Mouse (Mus musculus) hindbrain, postnatal 0 days (tissue): ENCODE data around the gene Bcl6. TPM values are rescaled to one million over a fixed set of nuclear protein-coding genes. Genes with fewer than 3 reads are reported as not detected.

Experiments
- ATAC-seq: fragments of 200-750 bp; cut with Nextera tagmentation; 2 replicates; pipeline ENCODE4 v1.8.0; 2017; ENCODE audit warnings: mild to moderate bottlenecking, moderate TSS enrichment, moderate library complexity
- DNase-seq: peaks from one replicate; pipeline ENCODE4 v3.0.0-alpha.2; 2015; ENCODE audit warnings: low spot score
- H3K27ac ChIP-seq: fragments of 300-500 bp; sonication (generic); 2 replicates; pipeline ENCODE4 v1.5.1; 2014; ENCODE audit warnings: mild to moderate bottlenecking
- H3K27me3 ChIP-seq: fragments of 300-500 bp; sonication (generic); 2 replicates; pipeline ENCODE4 v1.6.1; 2014; ENCODE audit warnings: low read length, mixed read lengths; ENCODE audit not compliant: insufficient read depth
- H3K36me3 ChIP-seq: fragments of 300-500 bp; sonication (generic); 2 replicates; pipeline ENCODE4 v1.6.1; 2014; ENCODE audit warnings: low read length, mixed read lengths; ENCODE audit not compliant: insufficient read depth
- H3K4me1 ChIP-seq: fragments of 300-500 bp; sonication (generic); 2 replicates; pipeline ENCODE4 v1.6.1; 2014; ENCODE audit warnings: antibody characterized with exemption, low read length, mixed read lengths; ENCODE audit not compliant: insufficient read depth
- H3K4me2 ChIP-seq: fragments of 300-500 bp; sonication (generic); 2 replicates; pipeline ENCODE4 v1.6.1; 2014; ENCODE audit warnings: low read depth, mild to moderate bottlenecking, low read length, moderate library complexity, mixed read lengths
- H3K4me3 ChIP-seq: fragments of 300-500 bp; sonication (generic); 2 replicates; pipeline ENCODE4 v1.5.1; 2014; ENCODE audit warnings: low read length
- H3K9ac ChIP-seq: fragments of 300-500 bp; sonication (generic); replicated peaks from 2 replicates; pipeline ENCODE4 v1.6.1; 2014; ENCODE audit warnings: mild to moderate bottlenecking, low read length, moderate library complexity, mixed read lengths
- H3K9me3 ChIP-seq: fragments of 300-500 bp; sonication (generic); 2 replicates; pipeline ENCODE4 v1.6.1; 2016; ENCODE audit warnings: low read length, mixed read lengths
- CTCF ChIP-seq: IDR thresholded peaks from 2 replicates; pipeline ENCODE4 v1.5.1; 2016; ENCODE audit warnings: antibody characterized with exemption, control low read depth, low read depth
- WGBS: fragments of 180-500 bp; shearing (Covaris S2); extraction: QIAGEN DNeasy Blood & Tissue Kit; methylation state at CpG from one replicate; pipeline ENCODE4 v1.1.7; 2014; 5-methylcytosine and 5-hydroxymethylcytosine counted together
- polyA plus RNA-seq: library from polyadenylated mRNA; unstranded; fragments of >200 nt; fragmentation: Nextera tagmentation; extraction: Ambion mirVana; gene quantifications from 2 replicates; pipeline ENCODE4 v1.2.1, GENCODE M21; 2015
- total RNA-seq: library from RNA; depleted of rRNA; stranded (reverse); fragments of >200 nt; gene quantifications from 2 replicates; pipeline ENCODE4 v1.2.3, GENCODE M21; 2014

Bcl6 gene
- total and polyA plus RNA-seq, 2 experiments from 2014 or later, result 0.34 to 4.6 TPM

- peak overlapping the region; percentile 77 for H3K4me2 ChIP-seq
- under 1% methylated on average over 33 of the region's 33 CpGs for WGBS
- peak overlapping the region; percentile 36 for H3K4me3 ChIP-seq
- TF ChIP-seq CTCF, result peak; percentile 61
- peaks cover 19% of the 10 kb centered on the region; the same call in 1 of the 2 replicates for H3K27me3 ChIP-seq
- H3K4me1 ChIP-seq, result 0 out of 2 replicates have a peak, but pooled peaks cover 4% of the 10 kb centered on the region
- ATAC-seq, result no peak; the same call in 1 of the 2 replicates
- peak overlapping the region; percentile 38 for H3K9ac ChIP-seq
- peak; percentile 88 for DNase-seq
- H3K36me3 ChIP-seq, result no peaks in the 10 kb centered on the region
- no peaks in the 10 kb centered on the region for H3K9me3 ChIP-seq
- H3K27ac ChIP-seq, result peak overlapping the region; percentile 71
Measured at GRCm38 (mm10) chr16:23982891-23983588, 5.6 kb downstream of the Bcl6 start.

DNA sequence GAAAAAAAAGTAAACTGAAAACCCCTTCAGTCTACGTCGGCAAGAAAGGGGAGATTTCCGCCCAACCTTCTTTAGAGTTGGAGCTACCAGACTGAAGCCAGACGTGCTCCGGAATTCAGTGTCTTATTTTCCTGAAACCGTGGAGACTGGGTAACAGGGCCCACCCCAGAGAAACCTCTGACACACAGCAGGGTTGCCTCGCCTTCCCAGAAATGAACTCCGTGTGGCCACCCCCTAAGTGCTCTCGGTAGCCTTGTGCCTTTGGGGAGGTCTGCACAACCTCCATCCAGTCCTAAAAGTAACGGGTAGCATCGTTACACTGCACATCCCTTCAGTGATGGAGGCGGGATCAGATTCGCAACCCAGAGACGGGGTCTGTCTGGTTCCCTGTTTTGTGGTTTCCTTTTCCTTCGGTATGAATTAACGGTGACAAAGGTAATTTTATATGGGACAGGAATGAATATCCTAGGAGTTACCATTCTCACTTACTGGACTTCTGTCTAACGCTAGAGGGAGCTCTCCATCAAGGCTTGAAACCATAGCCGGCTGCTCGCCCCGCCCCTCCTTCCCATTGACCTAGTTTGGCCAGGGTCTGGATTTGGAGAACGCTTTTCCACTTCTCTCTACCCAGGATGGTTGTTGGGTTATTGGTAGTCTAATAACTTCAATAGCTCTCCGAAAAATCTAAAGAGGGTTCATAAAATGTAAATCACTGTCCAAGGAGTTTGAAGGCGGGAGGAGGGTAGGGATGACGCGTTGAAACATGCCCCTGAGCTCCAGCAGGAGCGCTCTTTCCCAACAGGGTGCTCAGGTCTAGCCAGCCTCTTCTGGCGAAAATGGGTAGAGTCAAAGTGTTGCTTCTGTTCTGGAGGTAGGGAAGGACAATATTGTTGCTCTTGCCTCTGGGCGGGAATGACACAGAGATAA, 6.5 kb downstream of the Bcl6 start:
- Histone ChIP-seq H3K9me3 (no peaks in the 10 kb centered on the region), H3K4me1 (0 out of 2 replicates have a peak, but pooled peaks cover 4% of the 10 kb centered on the region)

DNA sequence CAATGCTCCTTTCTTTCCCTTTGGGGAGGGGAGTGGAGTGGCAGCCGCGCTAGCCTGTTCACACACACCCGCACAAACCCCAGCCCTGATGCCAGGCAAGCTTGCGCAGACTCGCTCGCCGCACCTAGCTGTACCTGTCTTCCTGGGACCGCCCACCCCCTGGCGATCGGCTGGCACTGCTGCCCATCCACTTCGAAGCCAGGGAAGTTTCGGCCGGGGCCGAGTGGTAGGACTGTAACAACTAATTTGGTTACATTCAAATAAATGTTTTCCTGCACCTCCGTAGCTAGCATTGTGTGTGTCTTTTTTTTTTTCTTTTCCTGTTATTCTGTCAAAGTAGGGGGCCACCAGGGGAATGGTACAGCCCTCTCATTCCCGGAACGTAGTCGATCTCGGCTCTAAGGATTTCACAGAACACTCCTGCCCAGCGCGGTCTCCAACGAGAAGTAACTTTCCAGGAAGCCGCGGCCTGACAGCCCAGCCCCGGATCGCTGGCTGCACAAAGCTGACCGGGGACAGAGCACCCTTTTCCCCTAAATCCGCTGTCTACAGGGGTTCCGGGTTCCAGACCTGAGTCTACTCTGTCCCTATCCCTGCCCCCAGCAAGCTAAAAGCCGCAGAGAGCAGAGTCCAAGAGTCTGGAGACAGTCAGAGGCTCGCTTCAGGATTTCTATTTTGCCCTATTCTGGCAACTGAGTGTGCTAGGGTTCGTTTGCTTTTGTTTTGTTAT, 7.5 kb downstream of the Bcl6 start:
- peak overlapping the region; percentile 47 for H3K9ac ChIP-seq
- WGBS, result 2% methylated on average over 32 of the region's 32 CpGs
- no peaks in the 10 kb centered on the region for H3K9me3 ChIP-seq
- H3K27me3 ChIP-seq, result peaks cover 19% of the 10 kb centered on the region; the same call in 1 of the 2 replicates
- peak overlapping the region; percentile 36 for H3K4me3 ChIP-seq
- ATAC-seq, result no peak
- 0 out of 2 replicates have a peak, but pooled peaks cover 4% of the 10 kb centered on the region for H3K4me1 ChIP-seq
- no peak overlapping the region for H3K27ac ChIP-seq
- H3K4me2 ChIP-seq, result peak overlapping the region; percentile 77
- H3K36me3 ChIP-seq, result no peaks in the 10 kb centered on the region
- no peak for DNase-seq
- TF ChIP-seq CTCF, result no peak

More for the DNA sequence above, 6.5 kb downstream of the Bcl6 start:
- peak overlapping the region; percentile 38; the same call in 1 of the 2 replicates for H3K9ac ChIP-seq
- peak overlapping the region; percentile 71 for H3K27ac ChIP-seq
- DNase-seq (peak; percentile 93), ATAC-seq (peak; percentile 86)
- H3K4me3 ChIP-seq, result peak overlapping the region; percentile 36
- H3K36me3 ChIP-seq, result no peaks in the 10 kb centered on the region
- 3% methylated on average over 28 of the region's 28 CpGs for WGBS
- H3K27me3 ChIP-seq, result peaks cover 19% of the 10 kb centered on the region; the same call in 1 of the 2 replicates
- peak overlapping the region; percentile 77 for H3K4me2 ChIP-seq
- TF ChIP-seq CTCF, result peak; percentile 77

GRCm38 (mm10) chr16:23980201-23980870, 8.3 kb downstream of the Bcl6 start:
- H3K27ac ChIP-seq, result no peak overlapping the region
- peak overlapping the region; percentile 36 for H3K4me3 ChIP-seq
- no peaks in the 10 kb centered on the region for H3K9me3 ChIP-seq
- TF ChIP-seq CTCF, result no peak
- DNase-seq (no peak), ATAC-seq (no peak)
- H3K27me3 ChIP-seq, result peaks cover 19% of the 10 kb centered on the region; the same call in 1 of the 2 replicates
- WGBS, result 11% methylated on average over 11 of the region's 11 CpGs
- no peaks in the 10 kb centered on the region for H3K36me3 ChIP-seq
- H3K9ac ChIP-seq, result peak overlapping the region; percentile 47; the same call in 1 of the 2 replicates
- 0 out of 2 replicates have a peak, but pooled peaks cover 4% of the 10 kb centered on the region for H3K4me1 ChIP-seq
- H3K4me2 ChIP-seq, result peak overlapping the region; percentile 77

DNA sequence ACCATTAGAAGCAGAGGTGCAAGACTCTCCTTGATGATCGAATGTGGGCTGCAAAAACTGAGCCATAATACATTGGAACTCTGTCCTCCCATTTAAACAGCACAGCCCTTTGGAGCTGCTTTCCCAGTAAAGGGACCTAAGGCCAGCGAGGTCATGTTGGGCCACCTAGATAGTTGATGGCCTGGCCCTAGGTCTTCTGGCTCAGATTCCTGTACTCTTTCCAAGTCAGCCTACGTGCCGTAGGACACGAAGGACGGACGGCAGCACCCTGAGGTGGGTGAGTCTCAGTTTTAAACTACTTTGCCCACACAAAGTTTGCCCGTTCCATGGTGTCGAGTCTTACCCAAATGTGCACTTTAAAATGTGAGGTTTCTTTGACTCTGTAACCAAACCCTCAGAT, 9.2 kb downstream of the Bcl6 start:
- DNase-seq (no peak), ATAC-seq (no peak)
- Histone ChIP-seq H3K36me3 (no peaks in the 10 kb centered on the region), H3K27ac (no peak overlapping the region), H3K4me1 (no peaks in the 10 kb centered on the region), H3K4me3 (no peak overlapping the region), H3K27me3 (peaks cover 19% of the 10 kb centered on the region; the same call in 1 of the 2 replicates), H3K9me3 (no peaks in the 10 kb centered on the region), H3K4me2 (no peak overlapping the region), H3K9ac (no peak overlapping the region)
- 90% methylated on average over 9 of the region's 9 CpGs for WGBS
- no peak for TF ChIP-seq CTCF
